Mouse (Mus musculus): ENCODE measurements around the gene Enc1. TPM values are rescaled to one million over a fixed set of nuclear protein-coding genes. Genes with fewer than 3 reads are reported as not detected.

Gene Enc1
- polyA plus RNA-seq, 1 experiment from 2014 or later = 1.9 TPM

- DNase-seq (ENCODE audit: low spot score) = no peak
Observed at GRCm38 (mm10) chr13:97290747-97291146, 49.8 kb downstream of the Enc1 start.

GRCm38 (mm10) chr13:97291354-97291753 is 50.4 kb downstream of the Enc1 start:
- DNase-seq (ENCODE audit: low spot score) = no peak

- DNase-seq (ENCODE audit: low spot score) = no peak
Observed at GRCm38 (mm10) chr13:97292026-97292425, 51.1 kb downstream of the Enc1 start.

- no peak for DNase-seq (ENCODE audit: low spot score)
Observed at GRCm38 (mm10) chr13:97292451-97293245, 51.7 kb downstream of the Enc1 start.

- no peak for DNase-seq (ENCODE audit: low spot score)
Observed at GRCm38 (mm10) chr13:97295101-97295852, 54.4 kb downstream of the Enc1 start.

- no peak for DNase-seq (ENCODE audit: low spot score)
Observed at GRCm38 (mm10) chr13:97295853-97296219, 54.9 kb downstream of the Enc1 start.

- no peak for DNase-seq (ENCODE audit: low spot score)
Observed at GRCm38 (mm10) chr13:97296281-97296680, 55.4 kb downstream of the Enc1 start.

GRCm38 (mm10) chr13:97296757-97297156 is 55.9 kb downstream of the Enc1 start:
- no peak for DNase-seq (ENCODE audit: low spot score)

- no peak for DNase-seq (ENCODE audit: low spot score)
Observed at GRCm38 (mm10) chr13:97297418-97298050, 56.6 kb downstream of the Enc1 start.

GRCm38 (mm10) chr13:97298896-97299295 is 58.0 kb downstream of the Enc1 start:
- no peak for DNase-seq (ENCODE audit: low spot score)

GRCm38 (mm10) chr13:97299877-97300873 is 59.3 kb downstream of the Enc1 start:
- no peak for DNase-seq (ENCODE audit: low spot score)

Other genes with a start within 250 kb of the Enc1 start
- 0.40 and 0.44 TPM in 2 replicates for gene 1700029F12Rik, start 206.7 kb upstream of the Enc1 start, polyA plus RNA-seq (2015; fragmentation: Nextera tagmentation; extraction: Ambion mirVana)
- 0.41 and 0.52 TPM in 2 replicates for gene Fam169a, start 173.8 kb upstream of the Enc1 start, polyA plus RNA-seq (2015; fragmentation: Nextera tagmentation; extraction: Ambion mirVana)
- gene Gm6169, start 141.9 kb upstream of the Enc1 start, polyA plus RNA-seq (2015; fragmentation: Nextera tagmentation; extraction: Ambion mirVana) = 1.0 and 1.8 TPM in 2 replicates
- gene Gfm2, start 103.2 kb upstream of the Enc1 start, polyA plus RNA-seq (2015; fragmentation: Nextera tagmentation; extraction: Ambion mirVana) = 21.0 and 23.2 TPM in 2 replicates
- gene Nsa2, start 103.2 kb upstream of the Enc1 start, polyA plus RNA-seq (2015; fragmentation: Nextera tagmentation; extraction: Ambion mirVana) = 83.9 and 91.3 TPM in 2 replicates
- 97.2 and 99.2 TPM in 2 replicates for gene Hexb, start 42.7 kb upstream of the Enc1 start, polyA plus RNA-seq (2015; fragmentation: Nextera tagmentation; extraction: Ambion mirVana)